Mouse (Mus musculus) C2C12 (cell line): ENCODE measurements around the gene Acad12. TPM values are rescaled to one million over a fixed set of nuclear protein-coding genes. Genes with fewer than 3 reads are reported as not detected.
A peak's percentile ranks its signal among the peaks of the same experiment; 100 is the strongest.

Experiments used
- H3K27me3 ChIP-seq: one replicate; pipeline ENCODE4 v1.6.1; 2011; ENCODE audit not compliant: control insufficient read depth, insufficient read depth, insufficient read length
- H3K36me3 ChIP-seq: one replicate; pipeline ENCODE4 v1.6.1; 2011; ENCODE audit not compliant: control insufficient read depth, insufficient read depth
- H3K4me3 ChIP-seq: one replicate; pipeline ENCODE4 v1.5.1; 2011; ENCODE audit warnings: mild to moderate bottlenecking, control low read depth; ENCODE audit not compliant: poor library complexity, insufficient read depth, severe bottlenecking
- H3K79me2 ChIP-seq: one replicate; pipeline ENCODE4 v1.6.1; 2011; ENCODE audit not compliant: control insufficient read depth, insufficient read depth
- H3K79me3 ChIP-seq: one replicate; pipeline ENCODE4 v1.6.1; 2011; ENCODE audit warnings: low read depth, control low read depth
- H3ac ChIP-seq: one replicate; pipeline ENCODE3; 2011; ENCODE audit warnings: low read depth; ENCODE audit not compliant: control insufficient read depth, insufficient read length
- CEBPB ChIP-seq: IDR thresholded peaks from one replicate; pipeline ENCODE4 v1.6.1; 2011; ENCODE audit warnings: low read depth, mild to moderate bottlenecking, control low read depth, moderate library complexity
- CTCF ChIP-seq: IDR thresholded peaks from one replicate; pipeline ENCODE4 v1.5.1; 2011; ENCODE audit not compliant: control insufficient read depth, insufficient read depth, insufficient read length
- FOSL1 ChIP-seq: IDR thresholded peaks from one replicate; pipeline ENCODE4 v1.8.0; 2011; ENCODE audit warnings: mild to moderate bottlenecking, low read length; ENCODE audit not compliant: poor library complexity, insufficient read depth, severe bottlenecking
- MAX ChIP-seq: IDR thresholded peaks from one replicate; pipeline ENCODE4 v1.6.1; 2011; ENCODE audit warnings: mild to moderate bottlenecking, control low read depth
- MYOD1 ChIP-seq: IDR thresholded peaks from one replicate; pipeline ENCODE4 v1.6.1; 2011; ENCODE audit warnings: low read depth; ENCODE audit not compliant: control insufficient read depth, insufficient read length
- MYOG ChIP-seq: IDR thresholded peaks from one replicate; pipeline ENCODE4 v1.6.1; 2011; ENCODE audit not compliant: control insufficient read depth, insufficient read length; ENCODE audit errors: extremely low read depth
- USF1 ChIP-seq: IDR thresholded peaks from one replicate; pipeline ENCODE4 v1.6.1; 2011; ENCODE audit warnings: low read depth, mild to moderate bottlenecking, control low read depth, moderate library complexity
- polyA plus RNA-seq: library from polyadenylated mRNA; unstranded; fragments of >200 nt; fragmentation: generic; extraction: Trizol; gene quantifications from one replicate; pipeline ENCODE4 v1.2.1, GENCODE M21; 2012; ENCODE audit warnings: missing spikeins

The Acad12 gene
- polyA plus RNA-seq, 1 experiment, result 0.77 TPM

DNA sequence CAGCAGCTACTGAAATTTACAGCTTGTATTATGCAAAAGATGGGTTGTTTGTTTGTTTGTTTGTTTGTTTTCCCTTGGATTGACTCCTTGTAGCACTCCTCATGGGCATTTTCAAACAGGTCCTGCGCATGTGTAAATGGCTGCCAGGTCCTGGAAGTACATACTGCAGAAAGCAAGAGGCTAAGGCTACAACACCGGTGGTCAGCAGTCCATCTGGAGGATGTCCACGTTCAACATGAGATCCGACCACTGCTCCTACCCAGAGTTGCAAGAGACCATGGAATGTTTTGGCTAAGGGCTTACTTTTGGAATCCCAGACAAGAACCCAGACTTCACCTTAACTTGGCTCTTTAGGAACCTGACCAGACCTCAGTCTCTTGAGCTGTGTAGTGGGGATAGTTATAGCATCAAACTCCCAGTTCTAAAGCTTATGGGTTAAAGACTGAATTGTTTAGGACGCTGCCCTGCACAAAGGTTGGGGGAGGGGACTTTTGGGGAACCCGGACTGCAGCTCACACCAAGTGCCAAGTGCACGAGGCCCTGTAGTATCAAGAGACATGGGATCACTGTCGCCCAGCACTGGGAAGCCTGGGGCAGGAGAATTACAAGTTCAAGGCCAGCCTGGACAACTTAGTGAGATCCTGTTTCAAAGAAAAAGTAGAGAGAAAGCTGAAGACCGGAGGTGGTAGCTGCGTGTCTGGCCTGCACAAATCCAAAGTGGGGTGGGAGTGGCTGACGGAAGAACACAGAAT, 26.5 kb downstream of the Acad12 start:
- TF ChIP-seq CEBPB (no peak), FOSL1 (no peak), CTCF (no peak), MYOG (no peak), MAX (no peak), USF1 (no peak), MYOD1 (no peak)
- H3ac ChIP-seq, result peak overlapping the region; percentile 3

DNA sequence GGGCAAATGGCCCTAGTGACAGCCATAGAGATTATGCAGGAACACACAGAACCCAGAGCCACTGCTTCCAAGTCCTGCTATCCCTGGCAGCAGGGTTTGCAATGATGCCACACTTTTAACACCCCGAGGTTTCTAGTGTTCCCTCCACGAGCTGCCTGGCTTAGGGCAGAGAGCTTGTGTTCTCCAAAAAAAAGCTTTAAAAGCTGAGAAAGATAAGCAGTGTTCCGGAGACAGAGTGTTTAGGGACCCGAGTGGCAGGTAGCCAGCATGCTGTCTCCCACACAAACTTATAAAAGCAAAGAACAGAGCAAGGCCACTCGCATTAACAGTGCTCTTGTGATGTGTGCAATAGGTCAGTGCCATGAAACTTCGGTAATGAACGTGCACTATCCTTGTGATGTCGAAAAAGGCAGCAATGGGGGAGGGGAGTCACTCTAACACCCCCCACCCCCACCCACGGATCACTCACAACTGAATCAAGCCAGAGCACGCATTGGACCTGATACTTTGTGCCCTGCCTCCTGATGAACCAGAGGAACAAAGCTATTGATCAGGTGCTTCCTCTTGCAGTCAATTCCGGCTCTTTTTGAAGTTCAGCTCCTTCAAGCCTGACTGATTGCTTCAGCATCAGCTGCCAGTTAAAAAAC, 27.2 kb downstream of the Acad12 start:
- peaks cover 42% of the 10 kb centered on the region for H3K79me3 ChIP-seq
- TF ChIP-seq MYOG, result no peak
- no peak for TF ChIP-seq CTCF
- TF ChIP-seq MAX, result no peak
- no peak for TF ChIP-seq CEBPB
- no peak for TF ChIP-seq USF1
- no peak for TF ChIP-seq FOSL1
- TF ChIP-seq MYOD1, result no peak
- H3K79me2 ChIP-seq, result peaks cover 69% of the 10 kb centered on the region
- H3K27me3 ChIP-seq, result no peaks in the 10 kb centered on the region
- peaks cover 11% of the 10 kb centered on the region for H3K36me3 ChIP-seq
- H3K4me3 ChIP-seq, result no peak overlapping the region
- no peak overlapping the region for H3ac ChIP-seq

More for the DNA sequence above, 26.5 kb downstream of the Acad12 start:
- Histone ChIP-seq H3K36me3 (peaks cover 11% of the 10 kb centered on the region), H3K79me3 (peaks cover 41% of the 10 kb centered on the region), H3K79me2 (peaks cover 62% of the 10 kb centered on the region), H3K4me3 (peak overlapping the region; percentile 63), H3K27me3 (no peaks in the 10 kb centered on the region)

- no peak for TF ChIP-seq MYOD1
- no peak for TF ChIP-seq MAX
- TF ChIP-seq MYOG, result no peak
- no peak for TF ChIP-seq CTCF
- no peak for TF ChIP-seq CEBPB
- no peak for TF ChIP-seq USF1
- no peak for TF ChIP-seq FOSL1
- H3K27me3 ChIP-seq, result no peaks in the 10 kb centered on the region
- no peak overlapping the region for H3K4me3 ChIP-seq
- H3K79me2 ChIP-seq, result peaks cover 82% of the 10 kb centered on the region
- H3ac ChIP-seq, result no peak overlapping the region
- H3K79me3 ChIP-seq, result peaks cover 51% of the 10 kb centered on the region
- peaks cover 11% of the 10 kb centered on the region for H3K36me3 ChIP-seq
Measured at GRCm38 (mm10) chr5:121589928-121590327, 28.8 kb downstream of the Acad12 start.

GRCm38 (mm10) chr5:121586400-121587039, 32.2 kb downstream of the Acad12 start:
- H3K27me3 ChIP-seq, result no peaks in the 10 kb centered on the region
- H3K36me3 ChIP-seq, result peaks cover 17% of the 10 kb centered on the region
- TF ChIP-seq MYOG (no peak), MYOD1 (no peak), FOSL1 (no peak), CTCF (no peak), MAX (no peak), USF1 (no peak), CEBPB (no peak)
- H3K79me2 ChIP-seq, result peaks cover 77% of the 10 kb centered on the region
- H3ac ChIP-seq, result no peak overlapping the region
- peaks cover 50% of the 10 kb centered on the region for H3K79me3 ChIP-seq
- no peak overlapping the region for H3K4me3 ChIP-seq

- H3K4me3 ChIP-seq, result no peak overlapping the region
- H3K27me3 ChIP-seq, result no peaks in the 10 kb centered on the region
- H3K36me3 ChIP-seq, result peaks cover 17% of the 10 kb centered on the region
- peaks cover 48% of the 10 kb centered on the region for H3K79me3 ChIP-seq
- TF ChIP-seq USF1 (no peak), MAX (no peak), CEBPB (no peak), MYOG (no peak), FOSL1 (no peak), CTCF (no peak), MYOD1 (no peak)
- H3K79me2 ChIP-seq, result peaks cover 77% of the 10 kb centered on the region
- H3ac ChIP-seq, result no peak overlapping the region
Measured at GRCm38 (mm10) chr5:121585699-121586098, 33.0 kb downstream of the Acad12 start.
